Mouse (Mus musculus): ENCODE measurements around the gene Spink4. TPM values are rescaled to one million over a fixed set of nuclear protein-coding genes. Genes with fewer than 3 reads are reported as not detected.

Spink4 gene
- polyA plus RNA-seq, 1 experiment from 2014 or later = not detected

DNA sequence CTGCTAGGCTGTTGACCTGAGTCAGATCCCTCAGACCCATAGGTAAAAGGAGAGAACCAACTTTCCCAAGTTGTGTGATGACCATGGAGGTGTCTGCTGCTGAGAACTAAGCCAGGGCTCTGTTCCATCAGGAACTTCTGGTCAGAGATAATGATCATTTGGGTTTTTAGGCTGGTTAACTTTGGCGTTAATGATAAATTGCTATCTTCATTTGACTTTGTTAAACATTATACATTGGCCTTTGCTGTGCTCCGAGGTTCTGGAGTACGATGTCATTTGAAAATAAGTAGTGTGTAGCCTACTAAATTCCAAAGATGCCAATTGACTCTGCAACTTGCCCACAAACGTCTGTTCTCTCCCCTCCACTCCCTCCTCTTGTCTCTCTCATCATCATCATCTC lies 49.3 kb downstream of the Spink4 start:
- H3K4me1 ChIP-seq (replicated peaks; ENCODE audit: control insufficient read depth, insufficient read depth, low read length) = 0 out of 2 replicates have a peak, but pooled peaks cover 2% of the 10 kb centered on the region
- WGBS = 84% methylated on average over 4 of the region's 4 CpGs
- no peak overlapping the region for H3K4me3 ChIP-seq (ENCODE audit: low read depth, low read length)
- no peaks in the 10 kb centered on the region for H3K9me3 ChIP-seq (ENCODE audit: control insufficient read depth, low read length)
- no peak for DNase-seq (ENCODE audit: low spot score)
- no peak for ATAC-seq (replicated peaks; ENCODE audit: low FRiP score)
- no peak overlapping the region for H3K9ac ChIP-seq (ENCODE audit: low read length)
- no peak overlapping the region for H3K4me2 ChIP-seq (ENCODE audit: low read depth, low read length, severe bottlenecking)
- H3K36me3 ChIP-seq (ENCODE audit: control insufficient read depth, insufficient read depth, low read length) = no peaks in the 10 kb centered on the region
- H3K27me3 ChIP-seq (ENCODE audit: control insufficient read depth, insufficient read depth, low read length) = no peaks in the 10 kb centered on the region
- H3K27ac ChIP-seq (ENCODE audit: low read depth, low read length) = no peak overlapping the region

- peak overlapping the region; percentile 60 for H3K4me3 ChIP-seq (ENCODE audit: low read depth, low read length)
- 0 out of 2 replicates have a peak, but pooled peaks cover 2% of the 10 kb centered on the region for H3K4me1 ChIP-seq (replicated peaks; ENCODE audit: control insufficient read depth, insufficient read depth, low read length)
- 11% methylated on average over 12 of the region's 13 CpGs for WGBS
- H3K27me3 ChIP-seq (ENCODE audit: control insufficient read depth, insufficient read depth, low read length) = no peaks in the 10 kb centered on the region
- H3K9ac ChIP-seq (ENCODE audit: low read length) = peak overlapping the region; percentile 62
- DNase-seq (ENCODE audit: low spot score) (no peak), ATAC-seq (replicated peaks; ENCODE audit: low FRiP score) (peak; percentile 28)
- H3K27ac ChIP-seq (ENCODE audit: low read depth, low read length) = peak overlapping the region; percentile 63
- no peaks in the 10 kb centered on the region for H3K9me3 ChIP-seq (ENCODE audit: control insufficient read depth, low read length)
- no peaks in the 10 kb centered on the region for H3K36me3 ChIP-seq (ENCODE audit: control insufficient read depth, insufficient read depth, low read length)
- peak overlapping the region; percentile 74 for H3K4me2 ChIP-seq (ENCODE audit: low read depth, low read length, severe bottlenecking)
Observed at GRCm38 (mm10) chr4:40969781-40970591, 50.1 kb downstream of the Spink4 start.

DNA sequence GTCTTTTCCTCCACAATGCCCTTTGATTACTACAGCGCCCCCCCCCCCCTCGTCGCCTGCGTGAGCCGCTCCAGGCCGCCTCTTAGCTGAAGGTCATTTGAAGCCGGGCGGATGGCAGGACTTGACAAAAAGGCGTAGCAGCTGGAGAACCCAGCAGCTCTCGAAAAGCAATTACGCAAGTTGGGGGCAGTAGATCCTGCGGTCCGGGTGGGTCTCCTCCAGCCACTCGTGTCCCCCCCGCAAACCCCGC lies 50.7 kb downstream of the Spink4 start:
- no peak for DNase-seq (ENCODE audit: low spot score)
- peak overlapping the region; percentile 60 for H3K4me3 ChIP-seq (ENCODE audit: low read depth, low read length)
- no peaks in the 10 kb centered on the region for H3K9me3 ChIP-seq (ENCODE audit: control insufficient read depth, low read length)
- ATAC-seq (replicated peaks; ENCODE audit: low FRiP score) = no peak
- H3K36me3 ChIP-seq (ENCODE audit: control insufficient read depth, insufficient read depth, low read length) = no peaks in the 10 kb centered on the region
- H3K27me3 ChIP-seq (ENCODE audit: control insufficient read depth, insufficient read depth, low read length) = no peaks in the 10 kb centered on the region
- peak overlapping the region; percentile 63 for H3K27ac ChIP-seq (ENCODE audit: low read depth, low read length)
- WGBS = under 1% methylated on average over 16 of the region's 16 CpGs
- 0 out of 2 replicates have a peak, but pooled peaks cover 2% of the 10 kb centered on the region for H3K4me1 ChIP-seq (replicated peaks; ENCODE audit: control insufficient read depth, insufficient read depth, low read length)
- H3K4me2 ChIP-seq (ENCODE audit: low read depth, low read length, severe bottlenecking) = peak overlapping the region; percentile 74
- peak overlapping the region; percentile 62 for H3K9ac ChIP-seq (ENCODE audit: low read length)

DNA sequence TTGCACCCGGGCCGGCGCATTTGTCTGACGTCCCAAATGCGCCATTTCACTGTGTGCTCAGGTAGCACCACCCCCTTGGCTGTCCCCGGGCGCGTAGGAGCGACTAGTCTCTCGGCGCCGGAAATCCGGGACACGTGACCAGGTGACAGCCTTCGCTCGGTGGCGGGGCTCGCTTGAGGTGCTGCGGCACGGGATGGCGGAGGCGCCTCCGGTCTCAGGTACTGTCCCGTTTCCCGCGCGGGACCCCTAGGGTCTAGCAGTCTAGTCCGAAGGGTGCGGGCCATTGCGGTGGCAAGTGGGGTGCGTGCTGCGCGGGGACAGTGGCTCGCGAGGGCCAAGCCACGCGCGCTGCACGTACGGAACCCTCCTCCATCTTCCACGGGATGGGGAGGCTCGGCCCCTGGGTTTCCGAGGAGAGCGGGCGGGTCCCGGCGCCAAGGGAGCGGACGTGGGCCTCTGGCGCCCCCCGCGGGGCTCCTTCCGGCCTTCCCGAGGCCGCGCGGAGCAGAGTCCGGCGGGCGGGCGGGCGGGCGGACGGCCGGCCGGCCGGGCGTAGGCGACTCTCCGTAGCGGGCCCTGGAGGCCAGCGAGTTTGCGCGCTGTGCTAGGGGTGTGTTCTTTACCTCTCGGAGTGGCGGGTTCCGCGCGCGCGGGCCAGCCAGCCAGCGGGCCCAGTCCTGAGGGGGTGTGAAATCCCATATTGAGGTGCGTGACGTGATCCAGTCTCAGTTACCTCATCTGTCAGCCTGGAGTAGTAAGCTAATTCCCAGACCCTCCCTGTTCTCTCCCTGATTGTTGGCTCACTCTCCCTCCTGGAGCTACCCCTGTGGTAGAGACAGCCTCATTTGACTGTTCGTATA lies 51.2 kb downstream of the Spink4 start, which contains the start of gene Nfx1:
Gene Nfx1, plus strand, starts transcription at position 65 of the 860 bp plus-strand sequence.
- WGBS = under 1% methylated on average over 84 of the region's 85 CpGs
- no peaks in the 10 kb centered on the region for H3K9me3 ChIP-seq (ENCODE audit: control insufficient read depth, low read length)
- peak within 1 kb of the TSS; percentile 76 for H3K27ac ChIP-seq (ENCODE audit: low read depth, low read length)
- no peaks in the 10 kb centered on the region for H3K36me3 ChIP-seq (ENCODE audit: control insufficient read depth, insufficient read depth, low read length)
- peak; percentile 97 for DNase-seq (ENCODE audit: low spot score)
- peak; percentile 95 for ATAC-seq (replicated peaks; ENCODE audit: low FRiP score)
- no peaks in the 10 kb centered on the region for H3K27me3 ChIP-seq (ENCODE audit: control insufficient read depth, insufficient read depth, low read length)
- peak within 1 kb of the TSS; percentile 60 for H3K4me3 ChIP-seq (ENCODE audit: low read depth, low read length)
- peak within 1 kb of the TSS; percentile 62 for H3K9ac ChIP-seq (ENCODE audit: low read length)
- H3K4me2 ChIP-seq (ENCODE audit: low read depth, low read length, severe bottlenecking) = peak within 1 kb of the TSS; percentile 74
- H3K4me1 ChIP-seq (replicated peaks; ENCODE audit: control insufficient read depth, insufficient read depth, low read length) = 0 out of 2 replicates have a peak, but pooled peaks cover 2% of the 10 kb centered on the region

GRCm38 (mm10) chr4:40971744-40972143 lies 51.9 kb downstream of the Spink4 start:
- H3K9ac ChIP-seq (ENCODE audit: low read length) = peak overlapping the region; percentile 62; the same call in 1 of the 2 replicates
- DNase-seq (ENCODE audit: low spot score) = peak; percentile 67
- H3K9me3 ChIP-seq (ENCODE audit: control insufficient read depth, low read length) = no peaks in the 10 kb centered on the region
- WGBS = 24% methylated on average over 13 of the region's 13 CpGs
- H3K4me2 ChIP-seq (ENCODE audit: low read depth, low read length, severe bottlenecking) = peak overlapping the region; percentile 74
- peaks cover 1% of the 10 kb centered on the region for H3K36me3 ChIP-seq (ENCODE audit: control insufficient read depth, insufficient read depth, low read length)
- peak overlapping the region; percentile 76; the same call in 1 of the 2 replicates for H3K27ac ChIP-seq (ENCODE audit: low read depth, low read length)
- peak overlapping the region; percentile 60 for H3K4me3 ChIP-seq (ENCODE audit: low read depth, low read length)
- H3K27me3 ChIP-seq (ENCODE audit: control insufficient read depth, insufficient read depth, low read length) = no peaks in the 10 kb centered on the region
- no peak for ATAC-seq (replicated peaks; ENCODE audit: low FRiP score)
- H3K4me1 ChIP-seq (replicated peaks; ENCODE audit: control insufficient read depth, insufficient read depth, low read length) = 0 out of 2 replicates have a peak, but pooled peaks cover 2% of the 10 kb centered on the region

GRCm38 (mm10) chr4:40974011-40974410 lies 54.2 kb downstream of the Spink4 start:
- Histone ChIP-seq H3K4me3 (ENCODE audit: low read depth, low read length) (no peak overlapping the region), H3K36me3 (ENCODE audit: control insufficient read depth, insufficient read depth, low read length) (peaks cover 3% of the 10 kb centered on the region), H3K4me1 (replicated peaks; ENCODE audit: control insufficient read depth, insufficient read depth, low read length) (0 out of 2 replicates have a peak, but pooled peaks cover 2% of the 10 kb centered on the region), H3K27me3 (ENCODE audit: control insufficient read depth, insufficient read depth, low read length) (no peaks in the 10 kb centered on the region), H3K9me3 (ENCODE audit: control insufficient read depth, low read length) (no peaks in the 10 kb centered on the region), H3K27ac (ENCODE audit: low read depth, low read length) (no peak overlapping the region), H3K9ac (ENCODE audit: low read length) (no peak overlapping the region), H3K4me2 (ENCODE audit: low read depth, low read length, severe bottlenecking) (no peak overlapping the region)
- 84% methylated on average over 1 of the region's 1 CpGs for WGBS
- no peak for ATAC-seq (replicated peaks; ENCODE audit: low FRiP score)
- DNase-seq (ENCODE audit: low spot score) = no peak

- Histone ChIP-seq H3K27ac (ENCODE audit: low read depth, low read length) (no peak overlapping the region), H3K4me2 (ENCODE audit: low read depth, low read length, severe bottlenecking) (no peak overlapping the region), H3K9ac (ENCODE audit: low read length) (no peak overlapping the region), H3K27me3 (ENCODE audit: control insufficient read depth, insufficient read depth, low read length) (no peaks in the 10 kb centered on the region), H3K36me3 (ENCODE audit: control insufficient read depth, insufficient read depth, low read length) (peaks cover 3% of the 10 kb centered on the region), H3K9me3 (ENCODE audit: control insufficient read depth, low read length) (no peaks in the 10 kb centered on the region), H3K4me1 (replicated peaks; ENCODE audit: control insufficient read depth, insufficient read depth, low read length) (no peaks in the 10 kb centered on the region), H3K4me3 (ENCODE audit: low read depth, low read length) (no peak overlapping the region)
- ATAC-seq (replicated peaks; ENCODE audit: low FRiP score) (no peak), DNase-seq (ENCODE audit: low spot score) (no peak)
- 96% methylated on average over 3 of the region's 3 CpGs for WGBS
Observed at GRCm38 (mm10) chr4:40975678-40976077, 55.8 kb downstream of the Spink4 start.

- H3K27ac ChIP-seq (ENCODE audit: low read depth, low read length) = no peak overlapping the region
- H3K9me3 ChIP-seq (ENCODE audit: control insufficient read depth, low read length) = no peaks in the 10 kb centered on the region
- no peak overlapping the region for H3K4me3 ChIP-seq (ENCODE audit: low read depth, low read length)
- H3K36me3 ChIP-seq (ENCODE audit: control insufficient read depth, insufficient read depth, low read length) = peaks cover 3% of the 10 kb centered on the region
- no peak overlapping the region for H3K4me2 ChIP-seq (ENCODE audit: low read depth, low read length, severe bottlenecking)
- DNase-seq (ENCODE audit: low spot score) (no peak), ATAC-seq (replicated peaks; ENCODE audit: low FRiP score) (no peak)
- 95% methylated on average over 10 of the region's 10 CpGs for WGBS
- no peaks in the 10 kb centered on the region for H3K4me1 ChIP-seq (replicated peaks; ENCODE audit: control insufficient read depth, insufficient read depth, low read length)
- H3K27me3 ChIP-seq (ENCODE audit: control insufficient read depth, insufficient read depth, low read length) = no peaks in the 10 kb centered on the region
- no peak overlapping the region for H3K9ac ChIP-seq (ENCODE audit: low read length)
Observed at GRCm38 (mm10) chr4:40976651-40977050, 56.8 kb downstream of the Spink4 start.
